Mouse (Mus musculus) 3134 (cell line): ENCODE results near the gene Tarm1.

Source experiments
- DNase-seq: peaks from one replicate; pipeline ENCODE4 v3.0.0-alpha.2; 2011; ENCODE audit warnings: low spot score; ENCODE audit not compliant: insufficient read length; ENCODE audit errors: extremely low read depth

Tarm1 gene

DNA sequence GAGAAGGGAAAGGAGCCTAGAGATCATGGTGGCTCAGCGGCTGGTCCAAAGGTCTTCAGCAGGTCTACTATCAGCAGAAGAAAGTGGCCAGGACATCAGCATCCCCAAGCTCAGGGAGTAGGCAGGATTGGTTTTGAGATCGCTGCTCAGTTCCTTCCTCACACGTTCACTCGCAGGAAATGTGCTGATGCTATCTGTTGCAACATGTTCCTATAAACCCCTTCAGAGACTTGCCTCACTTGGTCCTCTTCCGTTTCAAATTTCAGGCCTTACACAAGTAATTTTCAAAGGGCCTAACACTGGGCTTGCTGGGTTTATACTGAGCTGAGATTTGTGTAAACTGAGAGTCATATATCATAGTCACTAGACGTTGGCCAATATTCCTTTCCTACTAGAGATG is at the start of gene Tarm1:
TSS of gene Tarm1 (minus strand) at position 186 of the 400 bp plus-strand sequence.
- DNase-seq, result no peak

GRCm38 (mm10) chr7:3505913-3506312 is 3.5 kb upstream of the Tarm1 start:
- DNase-seq, result no peak

- DNase-seq, result no peak
These were observed 2.0 kb downstream of the Tarm1 start for GRCm38 (mm10) chr7:3500406-3500805.

DNA sequence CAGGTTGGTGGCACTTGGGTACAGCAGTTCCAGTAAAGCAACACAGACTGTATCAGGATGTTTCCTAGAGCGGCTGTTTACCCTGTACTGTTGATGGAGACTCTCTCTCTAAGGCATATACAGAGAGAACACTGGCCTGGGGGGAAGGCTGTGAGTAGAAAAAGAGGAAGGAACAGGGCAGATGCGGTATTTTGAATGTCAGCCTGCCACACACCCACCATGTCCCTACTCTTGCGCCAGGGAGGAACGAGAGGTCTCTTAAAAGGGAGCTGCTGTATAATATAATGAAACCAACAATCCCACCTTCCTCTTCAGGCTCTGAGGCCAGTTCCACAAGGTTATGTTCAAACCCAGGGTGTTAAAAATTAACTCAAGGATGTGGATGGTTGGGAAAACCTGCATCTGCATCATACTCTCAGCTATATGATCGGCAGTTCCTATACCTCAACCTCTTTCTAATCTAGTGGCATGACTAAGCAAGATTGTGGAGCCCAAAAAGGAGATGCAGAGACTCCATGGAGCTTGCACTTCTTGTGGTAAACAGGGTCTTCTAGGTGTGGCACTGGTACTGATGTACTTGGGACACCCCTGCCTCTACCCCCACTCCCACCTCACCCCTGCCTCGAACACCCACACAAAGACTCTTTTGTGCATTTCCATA is 20.3 kb downstream of the Tarm1 start:
- no peak for DNase-seq

- no peak for DNase-seq
These were observed 25.7 kb downstream of the Tarm1 start for GRCm38 (mm10) chr7:3476728-3477127.

DNA sequence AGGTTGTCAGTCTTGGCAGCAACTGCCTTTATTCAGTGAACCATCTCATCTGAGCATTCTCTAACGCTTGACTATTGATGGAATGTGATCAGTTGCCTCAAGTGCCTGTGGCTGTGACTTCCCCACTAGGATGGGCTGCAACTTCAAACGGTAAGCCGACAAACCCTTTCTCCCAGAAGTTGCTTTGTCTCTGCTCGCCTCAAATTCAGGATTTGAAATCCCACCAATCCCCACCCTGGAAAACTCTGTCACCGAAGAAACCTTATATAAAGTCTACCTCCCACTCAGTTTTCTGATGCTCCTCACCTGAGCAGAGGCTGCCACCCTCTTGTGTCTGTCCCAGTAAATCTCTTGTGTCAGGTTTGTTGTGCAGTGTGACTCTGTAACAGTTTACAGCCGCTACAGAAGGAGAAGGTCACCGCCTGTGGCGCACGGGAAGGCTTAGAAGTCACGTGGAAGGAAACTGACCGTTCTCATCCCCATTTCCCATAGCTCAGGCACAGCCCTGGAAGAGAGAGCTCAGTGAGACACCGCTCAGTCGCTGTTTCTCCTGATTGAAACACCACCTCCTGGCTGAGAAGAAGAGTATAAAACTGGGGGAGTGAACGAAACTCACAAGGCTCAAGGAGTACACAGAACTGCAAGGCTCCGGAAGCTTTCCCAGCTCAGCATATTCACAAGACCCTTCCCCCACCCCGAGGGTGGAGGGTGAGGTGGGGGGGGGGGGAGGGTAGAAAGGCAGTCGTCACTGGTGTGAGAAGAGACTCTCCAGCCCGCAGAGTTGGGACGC is 27.9 kb downstream of the Tarm1 start:
- DNase-seq, result no peak

DNA sequence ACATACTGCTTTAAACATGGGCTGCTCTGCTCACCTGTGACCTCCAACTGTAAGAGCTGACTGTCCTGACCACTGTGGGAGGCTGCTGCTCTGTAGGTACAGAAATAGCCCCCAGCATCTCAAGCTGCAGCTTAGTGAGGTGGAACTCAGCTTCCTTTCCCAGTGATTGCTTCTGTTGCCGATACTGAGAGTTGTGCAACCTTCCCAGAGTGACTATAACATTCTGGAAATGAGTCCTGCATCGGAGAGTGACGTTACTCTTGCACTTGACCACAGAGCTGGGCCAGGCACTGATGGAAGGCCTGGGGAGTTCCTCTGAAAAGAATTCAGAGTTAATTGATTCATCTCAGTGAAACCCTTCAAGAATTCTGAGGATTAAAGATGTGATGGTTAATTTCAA is 29.6 kb downstream of the Tarm1 start:
- no peak for DNase-seq

GRCm38 (mm10) chr7:3468614-3469013 is 33.8 kb downstream of the Tarm1 start:
- no peak for DNase-seq

DNA sequence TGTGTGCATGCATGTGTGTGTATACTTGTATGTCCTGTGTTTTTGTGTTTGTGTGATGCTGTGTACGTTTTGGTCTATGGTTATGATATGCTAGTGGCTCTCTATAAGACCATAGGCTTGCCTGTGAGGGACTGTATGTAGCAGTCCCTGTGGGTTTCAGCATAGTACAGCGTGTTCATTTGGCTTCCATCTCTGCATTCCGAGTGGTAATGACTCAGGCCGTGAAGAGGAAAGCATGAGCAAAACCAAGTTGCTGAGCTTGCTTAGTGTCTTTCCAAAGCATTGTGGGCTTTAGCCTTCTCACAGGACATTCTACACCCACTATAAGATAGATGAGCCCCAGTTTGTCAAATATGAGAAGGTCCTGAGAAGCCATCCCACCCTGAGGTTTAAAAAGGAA is 39.1 kb downstream of the Tarm1 start:
- peak; percentile 36 for DNase-seq

- no peak for DNase-seq
These were observed 42.2 kb downstream of the Tarm1 start for GRCm38 (mm10) chr7:3460261-3460660.

DNA sequence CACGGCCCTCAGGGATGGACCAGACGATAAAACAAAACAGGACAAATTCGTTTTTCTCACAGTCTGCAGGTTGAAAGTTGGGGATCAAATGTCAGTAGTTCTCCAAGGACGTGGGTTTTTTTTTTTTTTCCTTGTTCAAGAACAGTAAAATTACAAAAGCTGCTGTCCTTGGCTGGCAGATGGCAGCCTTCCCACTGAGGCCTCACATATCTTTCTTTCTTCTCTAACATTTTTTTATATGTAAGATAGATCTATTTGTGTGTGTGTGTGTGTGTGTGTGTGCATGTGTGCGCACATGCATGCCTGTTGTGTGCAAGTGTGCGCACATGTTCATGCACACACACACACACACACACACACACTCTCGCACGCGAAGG is 44.6 kb downstream of the Tarm1 start:
- DNase-seq, result no peak

GRCm38 (mm10) chr7:3457111-3457840 is 45.1 kb downstream of the Tarm1 start:
- no peak for DNase-seq

GRCm38 (mm10) chr7:3453486-3454183 is 48.8 kb downstream of the Tarm1 start:
- DNase-seq, result no peak

- DNase-seq, result no peak
These were observed 49.5 kb downstream of the Tarm1 start for GRCm38 (mm10) chr7:3452821-3453485.

GRCm38 (mm10) chr7:3451161-3451560 is 51.3 kb downstream of the Tarm1 start:
- peak; percentile 69 for DNase-seq

GRCm38 (mm10) chr7:3450671-3451070 is 51.8 kb downstream of the Tarm1 start:
- DNase-seq, result no peak

DNA sequence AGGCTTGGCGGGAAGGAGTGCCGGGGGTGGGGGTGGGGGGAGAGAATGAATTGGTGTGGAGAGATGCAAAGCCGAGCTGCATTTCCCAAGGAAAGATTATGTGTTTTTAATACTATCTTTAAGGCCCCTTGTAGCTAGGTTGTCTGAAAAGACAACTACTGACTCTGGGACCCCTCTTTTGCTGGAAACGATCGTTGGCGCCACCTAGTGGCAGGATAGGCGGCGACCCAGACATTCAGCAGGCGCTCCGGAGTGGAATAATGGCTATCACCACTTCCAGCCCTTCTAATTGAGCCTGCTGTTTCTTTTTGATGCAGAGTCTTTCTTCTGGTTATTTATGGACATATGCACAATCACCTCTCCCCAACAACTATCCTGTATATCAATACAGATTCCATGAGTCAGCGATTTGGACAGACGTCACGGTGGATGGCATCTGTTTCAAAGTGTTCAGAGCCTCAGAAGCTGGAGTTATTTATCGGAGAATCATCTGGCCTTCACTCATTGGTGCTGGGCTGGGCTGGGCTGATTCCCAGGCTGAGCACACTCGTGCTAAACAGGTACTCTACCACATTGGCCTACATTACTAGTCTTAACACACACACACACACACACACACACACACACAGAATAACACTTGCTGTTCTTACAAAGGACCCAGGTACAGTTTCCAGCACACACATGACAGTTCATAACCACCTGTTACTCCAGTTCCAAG is 53.5 kb downstream of the Tarm1 start:
- peak; percentile 34 for DNase-seq

DNA sequence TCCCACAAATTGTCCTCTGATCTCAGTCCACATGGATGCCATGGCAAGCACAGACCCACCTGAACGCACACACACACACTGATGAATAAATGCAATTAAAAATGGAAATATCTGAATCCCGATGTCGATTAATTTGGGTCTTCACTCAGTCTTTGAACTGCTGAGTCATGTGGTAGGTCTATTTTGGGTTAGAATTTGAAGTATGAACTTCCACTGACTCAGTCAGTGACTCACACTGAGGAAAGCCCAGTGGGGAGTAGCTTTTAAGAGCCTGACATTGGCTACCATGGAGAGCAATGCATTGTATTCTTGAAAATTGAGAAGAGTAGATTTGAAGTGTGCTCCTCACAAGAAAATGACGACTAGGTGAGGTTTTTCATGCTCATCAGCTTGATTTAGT is 55.4 kb downstream of the Tarm1 start:
- peak; percentile 61 for DNase-seq

- DNase-seq, result peak; percentile 62
These were observed 55.8 kb downstream of the Tarm1 start for GRCm38 (mm10) chr7:3446584-3446983.

DNA sequence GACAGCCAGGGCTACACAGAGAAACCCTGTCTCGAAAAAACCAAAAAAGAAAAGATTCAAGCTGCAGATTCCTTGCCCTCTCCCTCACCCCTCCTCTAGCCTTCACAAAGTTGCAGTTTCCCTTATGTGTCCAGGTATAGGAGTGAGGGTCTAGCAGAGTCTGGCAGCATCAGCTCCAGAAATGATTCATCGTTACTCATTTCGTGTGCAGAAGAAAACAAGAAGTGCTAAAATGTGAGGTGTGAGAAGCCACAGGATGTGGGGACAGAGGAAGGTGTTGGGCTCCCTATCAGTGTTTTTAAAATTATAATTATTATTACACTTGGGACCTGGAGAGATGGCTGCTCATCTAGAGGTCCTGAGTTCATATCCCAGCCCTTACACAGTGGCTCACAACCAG is 57.7 kb downstream of the Tarm1 start:
- DNase-seq, result no peak
